Mouse (Mus musculus) G1E-ER4 (cell line): Measurements from ENCODE around the gene Fam98a. TPM values are rescaled to one million over a fixed set of nuclear protein-coding genes. Genes with fewer than 3 reads are reported as not detected.

Source experiments
- GATA1 ChIP-seq: IDR thresholded peaks from one replicate; pipeline ENCODE4 v1.8.0; 2012; ENCODE audit warnings: low read length, inconsistent platforms
- polyA plus RNA-seq: library from polyadenylated mRNA; stranded (reverse); fragments of >175 nt; gene quantifications from 2 replicates; pipeline ENCODE4 v1.2.3, GENCODE M21; 2012

Gene Fam98a
- 19.3 and 26.0 TPM in 2 replicates for polyA plus RNA-seq

- no peak for TF ChIP-seq GATA1
Measured at GRCm38 (mm10) chr17:75551512-75552400, at the start of gene Fam98a. Fam98a (minus strand) TSS chr17:75551946.

GRCm38 (mm10) chr17:75598652-75599051 lies 46.9 kb upstream of the Fam98a start:
- TF ChIP-seq GATA1: no peak

- no peak for TF ChIP-seq GATA1
Measured at GRCm38 (mm10) chr17:75582738-75583137, 31.0 kb upstream of the Fam98a start.

- TF ChIP-seq GATA1: no peak
Measured at GRCm38 (mm10) chr17:75575608-75576007, 23.9 kb upstream of the Fam98a start.

GRCm38 (mm10) chr17:75558041-75558440 lies 6.3 kb upstream of the Fam98a start:
- no peak for TF ChIP-seq GATA1

GRCm38 (mm10) chr17:75557031-75557430 lies 5.3 kb upstream of the Fam98a start:
- no peak for TF ChIP-seq GATA1

GRCm38 (mm10) chr17:75550771-75551413 lies 854 bp downstream of the Fam98a start:
- TF ChIP-seq GATA1: no peak

- no peak for TF ChIP-seq GATA1
Measured at GRCm38 (mm10) chr17:75544262-75544661, 7.5 kb downstream of the Fam98a start.

GRCm38 (mm10) chr17:75543434-75543833 lies 8.3 kb downstream of the Fam98a start:
- TF ChIP-seq GATA1: no peak

- no peak for TF ChIP-seq GATA1
Measured at GRCm38 (mm10) chr17:75539841-75540240, 11.9 kb downstream of the Fam98a start.

GRCm38 (mm10) chr17:75539130-75539529 lies 12.6 kb downstream of the Fam98a start:
- TF ChIP-seq GATA1: no peak

- TF ChIP-seq GATA1: no peak
Measured at GRCm38 (mm10) chr17:75538431-75538830, 13.3 kb downstream of the Fam98a start.

- no peak for TF ChIP-seq GATA1
Measured at GRCm38 (mm10) chr17:75537050-75537445, 14.7 kb downstream of the Fam98a start.

GRCm38 (mm10) chr17:75536396-75537049 lies 15.2 kb downstream of the Fam98a start:
- no peak for TF ChIP-seq GATA1

- no peak for TF ChIP-seq GATA1
Measured at GRCm38 (mm10) chr17:75535612-75536011, 16.1 kb downstream of the Fam98a start.

- TF ChIP-seq GATA1: no peak
Measured at GRCm38 (mm10) chr17:75534314-75535020, 17.3 kb downstream of the Fam98a start.
